Mouse (Mus musculus) liver, adult 2 months (tissue): Measurements from ENCODE around the gene Mast1. TPM values are rescaled to one million over a fixed set of nuclear protein-coding genes. Genes with fewer than 3 reads are reported as not detected.
A peak's percentile ranks its signal among the peaks of the same experiment; 100 is the strongest.

Experiments
- DNase-seq: peaks from one replicate; pipeline ENCODE4 v3.0.0-alpha.2; 2011; ENCODE audit warnings: low read depth, low spot score; ENCODE audit errors: extremely low read depth
- H3K27ac ChIP-seq: fragments of 200-500 bp; replicated peaks from 2 replicates; pipeline ENCODE4 v1.5.1; 2012; ENCODE audit warnings: low read depth, mild to moderate bottlenecking, control low read depth, inconsistent platforms, low read length; ENCODE audit not compliant: insufficient read depth
- H3K27me3 ChIP-seq: fragments of 200-500 bp; 2 replicates; pipeline ENCODE4 v1.6.1; 2012; ENCODE audit warnings: mild to moderate bottlenecking, moderate library complexity, low read length, inconsistent platforms; ENCODE audit not compliant: control insufficient read depth, insufficient read depth
- H3K36me3 ChIP-seq: fragments of 200-500 bp; 2 replicates; pipeline ENCODE4 v1.6.1; 2012; ENCODE audit warnings: low read length, inconsistent platforms; ENCODE audit not compliant: control insufficient read depth, insufficient read depth
- H3K4me1 ChIP-seq: fragments of 200-500 bp; 2 replicates; pipeline ENCODE4 v1.6.1; 2011; ENCODE audit warnings: low read length; ENCODE audit not compliant: control insufficient read depth, insufficient read depth
- H3K4me3 ChIP-seq: fragments of 200-500 bp; 2 replicates; pipeline ENCODE4 v1.5.1; 2011; ENCODE audit warnings: low read depth, mild to moderate bottlenecking, control low read depth, low read length, moderate library complexity; ENCODE audit not compliant: insufficient read depth
- H3K79me2 ChIP-seq: fragments of 200-500 bp; 2 replicates; pipeline ENCODE4 v1.6.1; 2012; ENCODE audit warnings: inconsistent platforms, mild to moderate bottlenecking, low read length, moderate library complexity; ENCODE audit not compliant: control insufficient read depth, insufficient read depth
- H3K9ac ChIP-seq: fragments of 200-500 bp; 2 replicates; pipeline ENCODE4 v1.6.1; 2012; ENCODE audit warnings: low read depth, mild to moderate bottlenecking, control low read depth, inconsistent platforms, low read length
- CTCF ChIP-seq: fragments of 200-500 bp; IDR thresholded peaks from 2 replicates; pipeline ENCODE4 v1.5.1; 2011; ENCODE audit warnings: low read depth, low read length, control low read depth
- POLR2A ChIP-seq: fragments of 200-500 bp; IDR thresholded peaks from 2 replicates; pipeline ENCODE4 v1.6.1; 2011; ENCODE audit warnings: low read length, control low read depth; ENCODE audit not compliant: insufficient read depth; ENCODE audit errors: extremely low read depth
- WGBS: fragments of 180-500 bp; shearing (Covaris S2); methylation state at CpG from one replicate; pipeline ENCODE4 v1.1.7; 2018; 5-methylcytosine and 5-hydroxymethylcytosine counted together
- polyA plus RNA-seq: library from polyadenylated mRNA; depleted of rRNA; stranded (reverse); fragments of >200 nt; gene quantifications from 2 replicates; pipeline ENCODE4 v1.2.3, GENCODE M21; 2012; rRNA removed
- total RNA-seq: library from RNA; depleted of rRNA; stranded (reverse); fragments of >200 nt; gene quantifications from 2 replicates; pipeline ENCODE4 v1.2.3, GENCODE M21; 2014; rRNA removed

Mast1 gene
- total RNA-seq (0.09 and 0.13 TPM in 2 replicates), polyA plus RNA-seq (0.25 and 0.43 TPM in 2 replicates)

DNA sequence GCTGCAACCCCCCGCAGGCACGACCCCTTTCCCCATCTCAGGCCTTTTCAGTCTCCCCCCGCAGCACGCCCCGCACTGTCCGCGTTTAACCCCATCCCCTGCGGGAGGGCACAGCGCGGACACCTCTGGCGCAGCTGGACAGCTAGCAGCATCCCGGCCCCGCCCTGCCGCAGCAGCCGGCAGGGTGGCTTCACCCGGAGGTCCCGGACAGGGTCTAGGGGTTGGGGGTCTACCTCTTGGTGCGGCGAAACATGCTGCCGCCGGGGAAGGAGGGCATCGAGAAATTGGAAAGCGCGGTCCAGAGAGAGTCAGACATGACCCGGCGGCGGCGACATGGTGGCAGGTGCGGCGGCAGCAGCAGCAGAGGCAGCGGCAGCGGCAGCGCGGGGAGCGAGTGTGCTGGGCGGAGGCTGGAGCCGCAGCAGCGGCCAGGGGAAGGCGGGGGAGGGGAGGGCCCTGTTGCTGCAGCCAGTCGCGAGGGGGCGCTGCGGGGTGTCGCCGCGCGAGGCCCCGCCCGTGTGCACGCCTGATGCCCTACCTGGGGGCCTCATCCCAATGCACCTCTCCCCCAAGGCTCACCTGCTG, at the start of gene Mast1:
Mast1 (minus strand) TSS at position 398 of the 585 bp plus-strand sequence.
- peaks cover 22% of the 10 kb centered on the region for H3K27me3 ChIP-seq
- 2% methylated on average over 48 of the region's 50 CpGs for WGBS
- H3K27ac ChIP-seq = no peak within 1 kb of the TSS
- H3K36me3 ChIP-seq = no peaks in the 10 kb centered on the region
- TF ChIP-seq POLR2A = no peak
- TF ChIP-seq CTCF = peak; percentile 74
- H3K9ac ChIP-seq = no peak within 1 kb of the TSS
- no peaks in the 10 kb centered on the region for H3K79me2 ChIP-seq
- no peak for DNase-seq
- no peaks in the 10 kb centered on the region for H3K4me1 ChIP-seq
- H3K4me3 ChIP-seq = no peak within 1 kb of the TSS

DNA sequence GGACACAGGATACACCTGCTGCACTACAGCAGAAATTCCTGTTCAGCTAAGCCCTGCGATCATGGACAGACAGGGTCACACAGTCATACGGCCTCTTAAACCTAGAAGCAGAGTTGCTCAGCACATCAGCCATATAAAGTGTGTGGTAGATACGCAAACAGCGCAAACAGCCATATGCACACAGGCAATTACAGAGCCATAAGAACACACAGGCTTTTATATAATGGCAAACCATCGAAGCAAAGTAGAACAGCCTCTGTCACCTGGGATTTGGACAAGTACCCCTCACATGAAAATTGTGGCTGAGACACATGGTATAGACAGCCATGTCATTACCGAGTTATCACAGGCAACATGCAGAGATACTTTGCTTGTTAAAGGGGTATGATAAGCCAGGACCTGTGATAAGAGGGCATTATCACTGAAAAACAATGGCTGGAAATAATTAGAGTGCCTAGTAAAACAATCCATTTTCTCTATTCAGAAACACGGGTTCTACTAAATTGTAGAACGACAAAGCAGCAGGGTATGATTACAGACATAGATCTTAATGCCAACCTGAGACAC, 49.3 kb upstream of the Mast1 start:
- H3K4me1 ChIP-seq = peaks cover 16% of the 10 kb centered on the region; the same call in 1 of the 2 replicates

DNA sequence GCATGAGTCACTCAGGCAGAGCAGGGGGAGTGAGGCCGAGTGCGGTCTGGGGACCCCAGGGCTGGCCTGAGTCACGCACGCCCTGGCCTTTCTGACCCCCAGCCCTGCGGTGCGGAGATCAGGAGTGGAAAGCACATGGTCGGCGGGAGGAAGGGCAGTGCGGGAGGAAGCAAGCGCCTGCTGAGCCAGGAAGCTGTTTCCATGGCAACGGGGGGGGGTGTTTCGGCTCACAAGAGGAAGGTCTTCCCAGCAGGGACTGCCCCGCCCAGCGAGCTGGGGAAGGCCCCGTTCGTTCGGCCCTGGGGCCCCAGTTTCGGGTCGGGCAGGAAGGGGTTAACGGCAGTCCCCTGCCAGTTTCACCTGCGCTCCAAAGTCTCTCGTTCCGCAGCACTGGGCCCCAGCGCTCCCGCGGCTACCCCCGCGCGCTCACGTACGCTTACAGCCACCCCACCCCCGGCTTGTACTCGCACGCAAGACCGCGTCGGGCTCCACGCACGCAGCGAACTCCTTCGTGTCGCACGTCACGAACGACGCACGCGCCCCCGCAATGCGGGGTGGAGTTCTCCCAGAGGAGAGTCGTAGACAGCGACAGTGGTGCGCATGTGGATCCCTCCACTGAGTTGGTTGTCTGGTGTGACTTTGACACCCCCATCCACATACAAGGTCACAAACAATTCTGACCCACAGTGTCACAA, 48.7 kb upstream of the Mast1 start:
- H3K27me3 ChIP-seq = no peaks in the 10 kb centered on the region
- peak; percentile 20; the same call in 1 of the 2 replicates for TF ChIP-seq POLR2A
- TF ChIP-seq CTCF = no peak
- no peaks in the 10 kb centered on the region for H3K79me2 ChIP-seq
- peak; percentile 73 for DNase-seq
- no peaks in the 10 kb centered on the region for H3K36me3 ChIP-seq
- 2% methylated on average over 53 of the region's 53 CpGs for WGBS
- H3K27ac ChIP-seq = peak overlapping the region; percentile 50
- H3K9ac ChIP-seq = peak overlapping the region; percentile 62
- peak overlapping the region; percentile 53 for H3K4me3 ChIP-seq
- peaks cover 20% of the 10 kb centered on the region for H3K4me1 ChIP-seq

More for the DNA sequence above, 49.3 kb upstream of the Mast1 start:
- no peak for DNase-seq
- H3K27ac ChIP-seq = peak overlapping the region; percentile 50
- no peaks in the 10 kb centered on the region for H3K79me2 ChIP-seq
- TF ChIP-seq CTCF (no peak), POLR2A (no peak)
- WGBS = 47% methylated on average over 8 of the region's 8 CpGs
- peak overlapping the region; percentile 62 for H3K9ac ChIP-seq
- peak overlapping the region; percentile 53 for H3K4me3 ChIP-seq
- no peaks in the 10 kb centered on the region for H3K27me3 ChIP-seq
- no peaks in the 10 kb centered on the region for H3K36me3 ChIP-seq

DNA sequence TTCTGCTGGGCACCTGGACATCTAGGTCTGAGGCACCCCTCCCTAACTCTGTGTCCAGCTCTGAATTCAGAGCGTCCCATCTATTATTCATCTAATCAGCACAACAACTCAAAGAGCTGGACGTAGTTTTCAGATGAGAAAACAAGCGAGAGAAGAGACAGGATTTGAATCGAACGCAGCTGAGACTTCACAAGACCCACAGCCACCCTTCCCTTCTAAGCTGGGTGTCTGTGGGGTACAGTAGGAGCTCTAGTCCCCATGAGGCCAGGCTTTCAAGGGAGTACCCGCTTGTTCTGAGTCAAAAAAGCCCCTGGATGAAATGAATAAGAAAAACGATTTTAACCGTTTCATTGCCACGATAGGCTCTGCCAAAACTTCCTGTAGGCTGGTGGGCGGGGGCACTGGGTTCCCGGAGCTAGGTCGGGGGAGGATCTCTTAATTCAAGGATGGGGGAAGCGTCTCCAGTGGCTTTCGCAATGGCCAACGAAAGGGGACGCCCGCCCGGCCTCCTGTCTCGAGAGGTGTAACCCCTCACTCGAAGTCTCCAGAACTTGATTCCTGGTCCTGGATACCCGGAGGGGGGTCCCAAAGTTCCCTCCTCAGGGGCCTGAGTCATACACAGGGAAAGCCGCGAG, 48.0 kb upstream of the Mast1 start:
- Histone ChIP-seq H3K27ac (peak overlapping the region; percentile 50), H3K9ac (peak overlapping the region; percentile 62), H3K4me1 (peaks cover 22% of the 10 kb centered on the region), H3K4me3 (peak overlapping the region; percentile 53), H3K36me3 (no peaks in the 10 kb centered on the region), H3K27me3 (no peaks in the 10 kb centered on the region), H3K79me2 (no peaks in the 10 kb centered on the region)
- no peak for TF ChIP-seq CTCF
- TF ChIP-seq POLR2A = no peak
- DNase-seq = no peak
- WGBS = 1% methylated on average over 23 of the region's 23 CpGs

DNA sequence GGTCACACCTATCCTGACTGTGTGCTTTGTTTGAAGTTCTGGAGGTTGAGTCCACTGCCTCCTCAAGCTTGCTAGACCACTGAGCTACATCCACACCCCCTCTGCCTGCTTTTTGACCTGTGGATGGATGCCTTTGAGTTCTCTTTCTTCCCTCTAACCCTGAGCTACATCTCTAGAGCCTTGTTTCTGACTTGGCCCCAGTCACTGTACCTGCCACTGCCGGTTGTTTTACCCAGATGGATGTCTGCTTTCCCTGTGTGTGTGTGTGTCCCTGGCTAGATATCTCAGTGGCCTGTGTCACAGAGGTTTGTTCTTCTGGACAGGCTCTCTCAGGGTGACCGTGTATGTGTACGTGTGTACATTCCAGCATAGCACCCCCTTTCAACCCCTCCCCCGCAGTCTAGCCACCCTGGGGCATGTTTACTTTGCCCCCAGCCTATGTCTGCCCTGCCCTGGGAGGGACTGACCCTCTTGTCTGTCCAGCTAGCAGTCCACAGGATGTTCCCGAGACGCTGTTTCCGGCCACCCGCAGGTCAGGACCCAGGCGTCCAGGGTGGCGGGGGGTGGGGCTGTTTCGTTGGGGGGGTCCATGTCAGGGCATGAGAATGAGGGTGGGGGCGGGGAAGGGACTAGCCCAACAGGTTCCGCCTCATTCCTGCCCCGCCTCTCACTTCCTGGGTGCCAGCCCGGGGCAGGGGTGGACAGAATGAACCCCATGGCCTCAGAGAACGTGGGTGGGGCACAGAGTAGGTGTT, 47.3 kb upstream of the Mast1 start:
- 1% methylated on average over 16 of the region's 16 CpGs for WGBS
- no peak overlapping the region for H3K9ac ChIP-seq
- no peaks in the 10 kb centered on the region for H3K36me3 ChIP-seq
- DNase-seq = peak; percentile 47
- no peaks in the 10 kb centered on the region for H3K27me3 ChIP-seq
- TF ChIP-seq CTCF (no peak), POLR2A (no peak)
- H3K4me3 ChIP-seq = no peak overlapping the region; the same call in 1 of the 2 replicates
- H3K79me2 ChIP-seq = no peaks in the 10 kb centered on the region
- H3K27ac ChIP-seq = peak overlapping the region; percentile 69
- peaks cover 22% of the 10 kb centered on the region for H3K4me1 ChIP-seq
